Mouse (Mus musculus) kidney, postnatal 4 days (tissue): ENCODE measurements around the gene Usp2.

Experiments used
- DNase-seq, 2 experiments: peaks; one replicate each; pipeline ENCODE4 v3.0.0; 2021; ENCODE audit warnings: mixed read lengths in 2 of 2

Gene Usp2

DNA sequence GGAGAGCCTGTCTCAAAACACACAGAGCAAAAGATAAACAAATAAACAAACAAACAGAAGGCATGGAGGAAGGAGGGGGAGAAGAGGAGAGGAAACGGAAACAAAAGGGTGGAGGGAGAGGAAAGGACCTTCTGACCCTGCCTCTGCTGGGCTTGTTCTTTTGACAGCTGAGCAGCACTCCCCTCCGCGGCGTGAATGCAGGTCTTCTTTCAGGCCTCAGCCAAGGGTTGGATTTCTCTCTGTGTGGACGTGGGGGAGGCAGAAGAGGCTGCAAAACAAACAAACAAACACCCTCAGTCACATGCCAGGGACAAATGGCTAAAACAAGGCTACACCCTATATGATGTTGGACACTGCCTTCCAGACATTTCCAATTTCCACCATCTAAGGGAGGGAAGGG, 58.2 kb downstream of the Usp2 start:
- DNase-seq: peak; percentile 25 to 52

- peak; percentile 91 to 94 for DNase-seq
Measured at GRCm38 (mm10) chr9:44125546-44126428, 59.0 kb downstream of the Usp2 start.

DNA sequence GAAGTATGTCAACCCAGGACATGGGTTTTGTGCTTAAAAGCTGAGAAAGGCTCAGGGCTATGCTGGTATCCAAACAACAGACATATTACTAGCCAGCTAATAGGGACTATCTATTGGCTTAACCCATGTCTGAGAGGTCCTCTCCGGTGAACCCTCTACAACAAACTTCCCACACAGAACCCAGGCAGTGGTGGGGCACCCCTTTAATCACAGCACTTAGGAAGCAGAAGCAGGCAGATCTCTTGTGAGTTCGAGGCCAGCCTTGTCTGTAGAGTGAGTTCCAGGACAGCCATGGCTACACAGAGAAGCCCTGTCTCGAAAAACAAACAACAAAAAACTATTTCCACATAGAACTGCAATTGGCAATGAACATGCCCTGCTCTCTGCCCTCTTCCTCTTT, 59.9 kb downstream of the Usp2 start:
- no peak for DNase-seq

- peak in 1 of 2 experiments; percentile 33 for DNase-seq
Measured at GRCm38 (mm10) chr9:44127351-44127801, 60.6 kb downstream of the Usp2 start.

- no peak for DNase-seq
Measured at GRCm38 (mm10) chr9:44129633-44130032, 62.8 kb downstream of the Usp2 start.

GRCm38 (mm10) chr9:44130034-44130433, 63.2 kb downstream of the Usp2 start:
- DNase-seq: peak; percentile 80 to 90

DNA sequence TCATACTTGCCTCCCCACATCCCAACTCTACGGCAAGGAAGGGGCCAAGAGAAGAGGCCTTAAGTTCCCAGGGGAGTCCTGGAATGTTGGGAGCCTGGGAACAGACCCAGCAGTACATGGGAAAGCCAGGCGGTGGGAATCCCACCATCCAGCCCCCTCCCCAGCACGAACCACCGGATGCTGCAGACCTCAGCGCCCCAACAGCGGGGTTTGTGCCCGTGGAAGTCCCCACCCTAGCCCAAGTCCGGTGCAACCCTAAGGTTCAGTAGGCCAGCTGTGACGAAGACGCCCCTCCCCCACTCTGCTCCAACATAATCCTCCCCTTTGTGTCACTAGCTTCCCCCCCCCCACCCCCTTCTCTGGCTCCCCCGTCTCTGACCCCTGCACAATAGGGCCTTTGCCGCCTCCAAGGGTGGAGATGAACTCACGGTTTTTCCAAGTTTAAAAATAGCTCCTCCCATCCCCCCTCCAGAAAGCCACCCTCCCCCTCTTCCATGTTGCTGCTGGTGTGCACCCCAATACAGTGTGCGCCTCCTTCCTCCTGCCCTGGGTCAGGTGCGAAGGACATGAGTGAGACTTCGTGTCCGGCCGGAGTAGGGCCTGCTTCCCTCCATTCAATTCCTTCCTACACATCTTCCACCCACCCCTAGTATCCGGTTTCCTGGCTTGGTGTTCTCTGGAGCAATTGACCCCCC, 63.9 kb downstream of the Usp2 start:
- peak; percentile 73 to 81 for DNase-seq

DNA sequence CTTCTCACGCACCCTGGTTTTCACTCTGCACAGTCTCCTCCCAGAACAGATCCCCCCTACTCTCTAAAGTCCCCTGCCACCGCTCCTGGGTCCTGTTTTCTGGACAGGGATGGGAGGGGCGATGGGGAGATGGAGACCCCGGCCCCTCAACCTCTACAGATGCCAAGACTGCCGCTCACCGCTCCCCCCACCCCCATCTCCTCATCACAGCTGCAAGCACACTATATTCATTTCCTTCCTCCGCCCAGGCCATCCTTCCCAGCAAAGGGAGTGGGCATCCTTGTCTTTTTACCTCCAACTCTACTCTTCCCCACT, 64.4 kb downstream of the Usp2 start:
- DNase-seq: peak in 1 of 2 experiments; percentile 53

GRCm38 (mm10) chr9:44132200-44132599, 65.4 kb downstream of the Usp2 start:
- no peak for DNase-seq

- no peak for DNase-seq
Measured at GRCm38 (mm10) chr9:44133287-44133686, 66.5 kb downstream of the Usp2 start.

DNA sequence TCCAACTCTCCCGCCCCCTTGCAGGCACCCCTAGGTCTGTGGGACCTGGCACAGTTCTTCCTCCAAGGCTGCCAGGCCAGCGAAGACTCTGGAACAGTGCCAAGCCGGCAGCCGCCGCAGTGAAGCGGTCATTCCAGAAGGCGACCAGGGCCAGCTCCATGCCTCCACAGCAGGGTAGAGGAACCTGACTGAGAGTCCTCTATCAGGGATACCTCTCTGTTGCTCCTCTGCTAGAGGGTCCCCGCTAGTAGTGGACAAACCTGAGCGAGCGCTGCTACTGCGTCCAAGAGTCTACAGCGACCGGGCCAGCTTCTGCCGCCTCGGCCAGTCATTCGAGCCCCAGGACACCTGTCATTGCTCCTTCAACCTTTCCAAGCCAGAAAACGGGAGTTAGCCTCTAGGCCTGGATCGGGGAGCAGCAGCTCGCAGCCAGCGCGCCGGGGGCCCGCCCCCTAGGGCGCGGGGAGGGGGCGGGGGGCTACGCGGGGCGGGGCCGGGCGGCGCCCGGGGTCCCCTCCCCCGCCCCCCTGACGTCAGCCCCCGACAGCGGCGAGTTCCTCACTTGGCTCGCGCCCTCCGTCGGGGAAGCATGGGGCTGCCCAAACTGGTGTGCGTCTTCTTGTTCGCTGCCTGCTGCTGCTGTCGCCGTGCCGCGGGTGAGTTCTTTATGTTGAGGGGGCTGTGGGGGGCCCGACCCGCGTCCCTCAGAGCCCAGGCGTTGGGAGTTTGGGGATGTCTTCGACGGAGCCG, 67.5 kb downstream of the Usp2 start, which contains the start of gene Mcam:
Gene Mcam (plus strand): TSS at position 369 of the 750 bp plus-strand sequence.
- DNase-seq: peak; percentile 83 to 89

- DNase-seq: peak; percentile 76 to 80
Measured at GRCm38 (mm10) chr9:44134851-44135730, 68.3 kb downstream of the Usp2 start.

DNA sequence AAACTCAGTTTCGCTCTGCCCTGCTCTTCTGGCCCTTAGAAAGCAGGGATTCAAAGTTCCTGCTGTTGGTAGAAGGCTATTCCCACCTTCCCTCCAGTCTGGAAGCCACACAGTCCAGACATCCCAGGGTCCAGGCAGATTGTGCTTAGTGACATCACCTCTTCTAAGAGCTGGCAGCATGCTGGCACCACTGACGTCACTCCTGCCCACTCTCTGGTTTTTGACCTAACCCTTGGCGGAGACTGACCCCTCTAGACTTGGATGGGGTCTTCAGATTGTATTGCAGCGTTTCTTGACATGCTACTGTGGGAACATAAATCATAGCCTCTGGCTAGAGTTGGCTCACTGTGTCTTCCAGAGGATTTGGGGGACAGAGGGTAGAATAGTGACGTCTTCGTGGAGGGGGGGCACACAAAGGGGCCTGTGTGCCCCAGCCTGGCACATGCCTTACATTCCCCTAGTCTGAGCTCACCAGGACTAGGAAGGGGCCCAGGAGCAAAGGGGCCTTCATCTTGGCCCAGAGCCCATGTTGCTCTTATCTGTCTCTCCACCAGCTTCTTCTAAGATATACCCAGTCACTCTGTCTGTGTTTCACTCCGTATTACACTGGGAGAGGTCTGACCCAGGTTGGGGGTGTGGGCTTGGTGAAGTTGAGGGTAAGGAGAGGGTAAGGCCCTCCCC, 69.0 kb downstream of the Usp2 start:
- peak in 1 of 2 experiments; percentile 29 for DNase-seq

DNA sequence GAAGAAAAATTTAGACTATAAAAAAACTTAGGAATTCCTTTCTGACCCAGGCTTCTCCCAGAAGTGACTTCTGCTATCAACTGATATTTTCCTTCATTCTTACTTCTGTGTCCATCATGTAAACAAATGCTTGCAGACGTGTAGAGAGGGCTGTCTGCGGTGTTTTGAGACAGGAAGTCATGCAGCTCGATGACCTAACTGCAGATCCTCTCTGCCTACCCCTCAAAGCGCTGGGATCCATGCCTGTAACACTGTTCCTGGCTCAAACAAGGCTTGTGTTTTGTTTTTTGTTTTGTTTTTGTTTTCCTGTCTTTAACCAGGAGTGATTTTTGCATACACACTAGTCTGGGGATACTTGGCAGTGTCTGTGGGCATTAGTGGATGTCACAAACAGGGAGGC, 71.0 kb downstream of the Usp2 start:
- DNase-seq: no peak

GRCm38 (mm10) chr9:44141951-44142350, 75.1 kb downstream of the Usp2 start:
- no peak for DNase-seq

GRCm38 (mm10) chr9:44143421-44143820, 76.6 kb downstream of the Usp2 start:
- no peak for DNase-seq

DNA sequence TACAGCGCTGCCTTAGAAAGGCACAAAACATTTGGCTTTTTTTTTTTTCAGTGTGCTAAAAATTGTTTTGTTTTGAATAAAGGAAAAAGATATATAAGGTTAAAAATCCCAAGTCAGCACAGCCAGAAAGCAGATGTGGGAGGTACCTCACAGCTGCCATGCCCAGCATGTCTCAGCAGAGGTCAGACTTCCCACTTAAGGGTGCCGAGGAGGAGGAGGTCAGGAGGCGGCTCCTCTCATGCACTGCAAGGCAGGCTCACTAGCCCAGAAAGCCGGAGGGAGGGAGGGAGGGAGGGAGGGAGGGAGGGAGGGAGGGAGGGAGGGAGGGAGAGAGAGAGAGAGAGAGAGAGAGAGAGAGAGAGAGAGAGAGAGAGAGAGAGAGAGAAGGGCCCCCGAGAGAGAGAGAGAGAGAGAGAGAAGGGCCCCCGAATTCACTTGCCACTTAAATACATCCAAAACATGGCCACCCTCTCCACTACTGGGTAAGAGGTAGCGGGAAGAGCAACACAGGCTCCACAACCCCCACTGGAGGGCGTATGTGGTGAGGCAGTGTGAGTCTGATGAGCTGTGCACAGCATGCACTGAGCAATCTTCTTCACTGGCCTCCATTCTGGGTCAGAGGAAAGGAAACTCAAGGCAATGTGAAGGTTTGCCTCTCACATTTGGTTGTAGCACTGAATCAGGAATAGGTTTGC, 77.3 kb downstream of the Usp2 start:
- DNase-seq: peak; percentile 66 to 79

DNA sequence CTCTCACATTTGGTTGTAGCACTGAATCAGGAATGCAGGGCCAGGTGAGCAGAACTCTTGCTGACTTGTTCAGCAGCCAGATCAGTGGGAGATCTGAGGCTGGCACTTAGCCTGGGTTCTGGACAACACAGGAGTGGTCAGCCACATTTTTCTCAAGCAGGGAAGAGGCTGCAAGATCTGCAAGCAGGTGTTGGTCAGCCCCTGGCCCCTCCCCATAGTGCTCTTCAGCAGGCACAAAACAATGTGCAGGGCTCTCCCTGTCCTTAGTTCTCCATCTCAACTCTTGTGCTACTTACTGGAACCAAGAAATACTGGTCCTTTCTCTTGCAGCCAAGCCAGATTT, 77.9 kb downstream of the Usp2 start:
- peak in 1 of 2 experiments; percentile 7 for DNase-seq
